Mouse (Mus musculus): ENCODE data around the gene Rp2. TPM values are rescaled to one million over a fixed set of nuclear protein-coding genes. Genes with fewer than 3 reads are reported as not detected.

Gene Rp2
- polyA plus RNA-seq, 1 experiment from 2014 or later, result 19.2 TPM

Other genes with a start within 250 kb of the Rp2 start
- 0.80 and 0.99 TPM in 2 replicates for gene Slc9a7, start 72.7 kb upstream of the Rp2 start, polyA plus RNA-seq (2015; fragmentation: Nextera tagmentation; extraction: Ambion mirVana)
- 6.5 and 7.9 TPM in 2 replicates for gene Jade3, start 61.2 kb downstream of the Rp2 start, polyA plus RNA-seq (2015; fragmentation: Nextera tagmentation; extraction: Ambion mirVana)
- 17.4 and 20.9 TPM in 2 replicates for gene Rgn, start 185.3 kb downstream of the Rp2 start, polyA plus RNA-seq (2015; fragmentation: Nextera tagmentation; extraction: Ambion mirVana)